Mouse (Mus musculus) midbrain, embryonic 12.5 days (tissue): ENCODE measurements around the gene Fbxl19. TPM values are rescaled to one million over a fixed set of nuclear protein-coding genes. Genes with fewer than 3 reads are reported as not detected.
"Not testable (repeated sequence)": the region's sequence is repeated elsewhere in the genome, so short reads cannot be mapped to it uniquely, and the experiment has no call there.

Source experiments
- ATAC-seq: fragments of 200-750 bp; cut with Nextera tagmentation; 2 replicates; pipeline ENCODE4 v1.8.0; 2017; ENCODE audit warnings: low read depth, moderate TSS enrichment, moderate library complexity; ENCODE audit not compliant: low FRiP score
- H3K27ac ChIP-seq: fragments of 300-500 bp; sonication (generic); replicated peaks from 2 replicates; pipeline ENCODE4 v1.5.1; 2016; ENCODE audit warnings: mild to moderate bottlenecking
- H3K27me3 ChIP-seq: fragments of 300-500 bp; sonication (generic); 2 replicates; pipeline ENCODE4 v1.6.1; 2016; ENCODE audit warnings: mild to moderate bottlenecking
- H3K36me3 ChIP-seq: fragments of 300-500 bp; sonication (generic); 2 replicates; pipeline ENCODE4 v1.6.1; 2016
- H3K4me1 ChIP-seq: fragments of 300-500 bp; sonication (generic); 2 replicates; pipeline ENCODE4 v1.6.1; 2016
- H3K4me2 ChIP-seq: fragments of 300-500 bp; sonication (generic); replicated peaks from 2 replicates; pipeline ENCODE4 v1.6.1; 2016; ENCODE audit warnings: mild to moderate bottlenecking, moderate library complexity
- H3K4me3 ChIP-seq: fragments of 300-500 bp; sonication (generic); 2 replicates; pipeline ENCODE4 v1.5.1; 2016; ENCODE audit warnings: mild to moderate bottlenecking
- H3K9ac ChIP-seq: fragments of 300-500 bp; sonication (generic); replicated peaks from 2 replicates; pipeline ENCODE4 v1.6.1; 2016; ENCODE audit warnings: mild to moderate bottlenecking, moderate library complexity
- H3K9me3 ChIP-seq: fragments of 300-500 bp; sonication (generic); 2 replicates; pipeline ENCODE4 v1.6.1; 2016; ENCODE audit warnings: mild to moderate bottlenecking
- WGBS: fragments of 180-500 bp; shearing (Covaris S2); methylation state at CpG from one replicate; pipeline ENCODE4 v1.1.7; 2016; 5-methylcytosine and 5-hydroxymethylcytosine counted together
- polyA plus RNA-seq: library from polyadenylated mRNA; unstranded; fragments of >200 nt; fragmentation: Nextera tagmentation; extraction: Ambion mirVana; gene quantifications from 2 replicates; pipeline ENCODE4 v1.2.1, GENCODE M21; 2016

Gene Fbxl19
- polyA plus RNA-seq, 1 experiment from 2014 or later, result 10.7 TPM

- H3K27ac ChIP-seq, result no peak overlapping the region
- no peaks in the 10 kb centered on the region for H3K27me3 ChIP-seq
- 90% methylated on average over 3 of the region's 3 CpGs for WGBS
- no peak overlapping the region for H3K9ac ChIP-seq
- no peak overlapping the region for H3K4me2 ChIP-seq
- H3K36me3 ChIP-seq, result peaks cover 5% of the 10 kb centered on the region
- H3K9me3 ChIP-seq, result no peaks in the 10 kb centered on the region
- H3K4me1 ChIP-seq, result peaks cover 30% of the 10 kb centered on the region
- ATAC-seq, result no peak
- H3K4me3 ChIP-seq, result no peak overlapping the region
Observed at GRCm38 (mm10) chr7:127711031-127711430, 33.3 kb upstream of the Fbxl19 start.

- Histone ChIP-seq H3K36me3 (peaks cover under 1% of the 10 kb centered on the region; the same call in 1 of the 2 replicates), H3K27me3 (no peaks in the 10 kb centered on the region), H3K27ac (no peak overlapping the region), H3K4me3 (no peak overlapping the region), H3K4me1 (peaks cover 30% of the 10 kb centered on the region), H3K9ac (no peak overlapping the region), H3K4me2 (no peak overlapping the region), H3K9me3 (no peaks in the 10 kb centered on the region)
- 70% methylated on average over 3 of the region's 3 CpGs for WGBS
- no peak for ATAC-seq
Observed at GRCm38 (mm10) chr7:127711456-127711855, 32.9 kb upstream of the Fbxl19 start.

DNA sequence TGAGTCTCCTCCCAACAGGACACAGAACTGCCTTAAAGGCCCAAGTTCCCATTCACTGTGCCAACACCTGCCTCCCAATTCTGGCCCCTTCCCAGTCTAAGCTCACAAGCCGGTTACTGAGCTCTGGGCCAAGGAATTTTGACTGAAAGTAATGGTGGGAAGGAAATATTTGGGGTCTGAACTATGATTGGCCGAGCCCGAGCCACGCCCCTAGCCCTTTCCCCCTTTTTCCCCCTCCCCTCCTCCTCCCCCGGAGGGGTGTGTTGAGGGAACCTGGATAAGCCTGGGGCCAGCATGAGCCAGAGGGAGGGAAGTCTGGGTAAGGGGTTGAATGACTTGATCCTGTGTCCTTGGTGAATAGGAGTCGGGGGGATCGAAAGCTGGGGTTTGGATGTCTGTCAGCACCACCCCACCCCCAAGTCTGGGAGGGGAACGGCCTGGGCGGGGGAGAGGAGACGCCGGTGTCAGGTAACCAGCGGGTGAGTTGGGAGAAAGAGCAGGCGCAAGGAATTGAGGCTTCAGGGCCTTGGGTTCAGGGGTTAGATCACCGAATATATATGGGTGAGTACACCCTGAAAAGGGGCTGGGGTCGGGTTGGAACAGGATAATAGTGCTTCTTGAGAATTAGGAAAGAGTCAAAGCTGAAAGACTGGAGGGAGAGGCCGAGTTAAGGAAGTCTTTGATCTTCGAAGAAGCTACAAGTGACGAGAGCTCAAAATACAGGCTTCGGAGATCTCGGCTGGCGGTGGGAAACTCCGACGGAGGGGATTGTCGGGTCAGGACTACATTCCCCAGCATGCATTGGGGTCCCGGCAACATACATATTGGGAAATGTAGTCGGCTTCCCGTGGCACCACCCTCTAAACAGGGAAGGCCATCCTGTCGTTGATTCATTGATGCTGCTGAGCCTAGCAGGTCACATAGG, 31.6 kb upstream of the Fbxl19 start, which contains the start of gene Ctf1:
Ctf1 (plus strand) TSS at position 276 of the 925 bp plus-strand sequence.
- peak within 1 kb of the TSS; percentile 33 for H3K4me3 ChIP-seq
- no peaks in the 10 kb centered on the region for H3K36me3 ChIP-seq
- peak within 1 kb of the TSS; percentile 78 for H3K27ac ChIP-seq
- ATAC-seq, result peak; percentile 42
- H3K4me1 ChIP-seq, result peaks cover 30% of the 10 kb centered on the region
- peak within 1 kb of the TSS; percentile 39; the same call in 1 of the 2 replicates for H3K9ac ChIP-seq
- H3K4me2 ChIP-seq, result peak within 1 kb of the TSS; percentile 55
- 1% methylated on average over 28 of the region's 28 CpGs for WGBS
- no peaks in the 10 kb centered on the region for H3K9me3 ChIP-seq
- peaks cover 5% of the 10 kb centered on the region for H3K27me3 ChIP-seq

GRCm38 (mm10) chr7:127714816-127715215, 29.5 kb upstream of the Fbxl19 start:
- WGBS, result 86% methylated on average over 4 of the region's 4 CpGs
- Histone ChIP-seq H3K9me3 (no peaks in the 10 kb centered on the region), H3K4me3 (no peak overlapping the region), H3K9ac (no peak overlapping the region), H3K27ac (no peak overlapping the region), H3K4me1 (peaks cover 19% of the 10 kb centered on the region), H3K27me3 (peaks cover 7% of the 10 kb centered on the region), H3K36me3 (no peaks in the 10 kb centered on the region), H3K4me2 (no peak overlapping the region)
- ATAC-seq, result no peak

DNA sequence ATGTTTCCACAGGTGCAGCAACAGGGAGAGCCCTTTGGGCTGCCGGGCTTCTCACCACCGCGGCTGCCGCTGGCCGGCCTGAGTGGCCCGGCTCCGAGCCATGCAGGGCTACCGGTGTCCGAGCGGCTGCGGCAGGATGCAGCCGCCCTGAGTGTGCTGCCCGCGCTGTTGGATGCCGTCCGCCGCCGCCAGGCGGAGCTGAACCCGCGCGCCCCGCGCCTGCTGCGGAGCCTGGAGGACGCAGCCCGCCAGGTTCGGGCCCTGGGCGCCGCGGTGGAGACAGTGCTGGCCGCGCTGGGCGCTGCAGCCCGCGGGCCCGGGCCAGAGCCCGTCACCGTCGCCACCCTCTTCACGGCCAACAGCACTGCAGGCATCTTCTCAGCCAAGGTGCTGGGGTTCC, 27.4 kb upstream of the Fbxl19 start:
- H3K27me3 ChIP-seq, result peaks cover 7% of the 10 kb centered on the region
- peak overlapping the region; percentile 56 for H3K9ac ChIP-seq
- H3K27ac ChIP-seq, result no peak overlapping the region
- H3K4me3 ChIP-seq, result peak overlapping the region; percentile 40
- WGBS, result 2% methylated on average over 35 of the region's 41 CpGs
- H3K4me1 ChIP-seq, result peaks cover 19% of the 10 kb centered on the region
- peak; percentile 68 for ATAC-seq
- H3K36me3 ChIP-seq, result no peaks in the 10 kb centered on the region
- H3K4me2 ChIP-seq, result peak overlapping the region; percentile 61
- no peaks in the 10 kb centered on the region for H3K9me3 ChIP-seq

DNA sequence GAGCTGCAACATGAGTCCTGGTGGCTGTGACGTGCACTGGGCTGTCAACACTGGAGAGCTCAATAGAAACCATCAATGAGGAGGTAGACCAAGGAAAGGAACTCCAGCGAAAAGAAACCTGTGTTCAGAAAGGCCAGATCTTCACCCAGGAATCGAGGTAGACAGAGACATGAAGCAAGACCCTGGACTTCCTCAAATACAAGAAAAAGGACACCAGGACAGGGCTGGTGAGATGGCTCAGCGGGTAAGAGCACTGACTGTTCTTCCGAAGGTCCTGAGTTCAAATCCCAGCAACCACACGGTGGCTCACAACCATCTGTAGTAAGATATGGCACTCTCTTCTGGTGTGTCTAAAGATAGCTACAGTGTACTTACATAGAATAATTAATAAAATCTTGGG, 26.0 kb upstream of the Fbxl19 start:
- Histone ChIP-seq H3K27me3 (peaks cover 7% of the 10 kb centered on the region), H3K4me2 (no peak overlapping the region), H3K27ac (no peak overlapping the region), H3K36me3 (no peaks in the 10 kb centered on the region), H3K9ac (no peak overlapping the region), H3K4me3 (no peak overlapping the region), H3K4me1 (peaks cover 9% of the 10 kb centered on the region), H3K9me3 (no peaks in the 10 kb centered on the region)
- no peak for ATAC-seq
- 90% methylated on average over 6 of the region's 6 CpGs for WGBS

GRCm38 (mm10) chr7:127719258-127719657, 25.1 kb upstream of the Fbxl19 start:
- no peak overlapping the region for H3K9ac ChIP-seq
- H3K9me3 ChIP-seq, result no peaks in the 10 kb centered on the region
- H3K4me3 ChIP-seq, result no peak overlapping the region
- H3K4me2 ChIP-seq, result no peak overlapping the region
- H3K4me1 ChIP-seq, result peaks cover 9% of the 10 kb centered on the region
- no peak for ATAC-seq
- H3K27ac ChIP-seq, result no peak overlapping the region
- no peaks in the 10 kb centered on the region for H3K36me3 ChIP-seq
- 88% methylated on average over 6 of the region's 6 CpGs for WGBS
- H3K27me3 ChIP-seq, result peaks cover 7% of the 10 kb centered on the region

DNA sequence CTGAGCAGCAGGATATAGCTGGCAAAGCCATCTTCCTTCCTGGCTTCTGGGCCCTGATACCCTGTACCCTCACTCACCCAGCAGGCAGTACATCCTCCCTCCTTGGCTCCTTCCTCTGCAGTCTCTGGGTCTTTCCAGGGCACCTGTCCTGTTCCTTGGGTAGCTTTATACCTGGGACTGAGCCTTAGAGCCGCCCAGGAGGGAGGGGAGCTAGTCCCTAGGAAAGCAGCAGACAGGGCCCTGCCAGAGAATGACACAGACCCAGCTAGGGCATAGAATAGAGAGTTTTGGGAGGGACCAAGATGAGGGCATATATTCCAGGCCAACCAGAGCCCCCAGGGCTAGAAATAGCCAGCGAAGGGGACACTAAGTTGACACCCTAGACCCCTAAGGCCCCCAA, 18.9 kb upstream of the Fbxl19 start:
- Histone ChIP-seq H3K27me3 (no peaks in the 10 kb centered on the region), H3K4me3 (no peak overlapping the region), H3K9me3 (no peaks in the 10 kb centered on the region), H3K36me3 (no peaks in the 10 kb centered on the region), H3K9ac (no peak overlapping the region), H3K27ac (no peak overlapping the region), H3K4me2 (no peak overlapping the region), H3K4me1 (no peaks in the 10 kb centered on the region)
- 29% methylated on average over 2 of the region's 2 CpGs for WGBS
- no peak for ATAC-seq

DNA sequence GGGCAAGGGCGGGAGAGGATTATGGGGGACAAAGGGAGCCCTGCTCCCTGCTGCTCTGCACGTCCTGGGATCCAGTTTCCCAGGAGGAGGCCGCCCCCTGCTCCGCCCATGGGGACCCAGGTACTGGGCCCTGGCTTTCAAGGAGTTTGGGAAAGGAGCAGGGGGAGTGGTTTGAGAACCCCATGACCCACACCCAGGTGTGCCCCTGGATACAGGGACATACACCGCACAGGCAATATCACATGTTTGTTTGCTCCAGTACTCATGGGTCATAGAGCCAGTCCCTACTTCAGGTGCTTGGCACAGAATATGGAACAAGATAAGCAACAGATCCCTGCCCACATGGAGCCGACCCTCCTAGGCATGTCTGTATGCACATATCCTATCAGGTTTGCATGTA, 18.4 kb upstream of the Fbxl19 start:
- Histone ChIP-seq H3K4me1 (no peaks in the 10 kb centered on the region), H3K36me3 (no peaks in the 10 kb centered on the region), H3K27me3 (no peaks in the 10 kb centered on the region), H3K4me3 (no peak overlapping the region), H3K4me2 (no peak overlapping the region), H3K9me3 (no peaks in the 10 kb centered on the region), H3K27ac (no peak overlapping the region), H3K9ac (no peak overlapping the region)
- no peak for ATAC-seq
- 40% methylated on average over 6 of the region's 6 CpGs for WGBS

- WGBS, result 85% methylated on average over 7 of the region's 7 CpGs
- ATAC-seq, result no peak
- H3K4me1 ChIP-seq, result no peaks in the 10 kb centered on the region
- no peak overlapping the region for H3K4me2 ChIP-seq
- H3K9ac ChIP-seq, result no peak overlapping the region
- no peak overlapping the region for H3K27ac ChIP-seq
- H3K36me3 ChIP-seq, result no peaks in the 10 kb centered on the region
- no peaks in the 10 kb centered on the region for H3K27me3 ChIP-seq
- H3K4me3 ChIP-seq, result no peak overlapping the region
- H3K9me3 ChIP-seq, result no peaks in the 10 kb centered on the region
Observed at GRCm38 (mm10) chr7:127727898-127728297, 16.4 kb upstream of the Fbxl19 start.

DNA sequence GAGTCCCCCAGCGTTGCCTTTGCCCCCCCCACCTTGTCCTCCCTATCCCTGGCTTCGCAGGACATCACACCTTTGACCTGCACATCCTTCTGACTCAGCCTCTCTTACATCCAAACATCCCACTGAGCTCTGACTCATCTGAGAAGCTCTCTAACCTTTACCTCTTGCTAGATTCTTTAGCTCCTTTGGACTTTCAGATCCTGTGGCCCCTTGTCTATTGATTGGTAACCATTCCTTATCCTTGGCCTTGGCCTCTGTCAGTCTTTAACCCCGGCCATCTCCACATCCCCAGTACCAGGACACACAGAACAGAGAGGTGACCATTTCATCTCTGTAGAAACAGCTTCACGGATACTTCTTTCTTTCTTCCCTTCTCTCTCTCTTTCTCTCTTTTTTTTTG, 14.2 kb upstream of the Fbxl19 start:
- Histone ChIP-seq H3K9me3 (no peaks in the 10 kb centered on the region), H3K4me3 (no peak overlapping the region), H3K36me3 (no peaks in the 10 kb centered on the region), H3K9ac (no peak overlapping the region), H3K4me1 (no peaks in the 10 kb centered on the region), H3K27ac (no peak overlapping the region), H3K27me3 (no peaks in the 10 kb centered on the region), H3K4me2 (no peak overlapping the region)
- no peak for ATAC-seq
- WGBS, result 73% methylated on average over 4 of the region's 4 CpGs

- ATAC-seq, H3K36me3 ChIP-seq, H3K4me3 ChIP-seq, H3K27me3 ChIP-seq, H3K4me1 ChIP-seq, H3K9me3 ChIP-seq, H3K9ac ChIP-seq, H3K27ac ChIP-seq, H3K4me2 ChIP-seq: not testable (repeated sequence)
- WGBS, result no CpG with 5 or more reads among the region's 5 CpGs
Observed at GRCm38 (mm10) chr7:127732066-127732465, 12.3 kb upstream of the Fbxl19 start, which contains the start of gene Ctf2. Gene Ctf2, minus strand, starts transcription at chr7:127732166.
